Mouse (Mus musculus) stomach, embryonic 16.5 days (tissue): Measurements from ENCODE around the gene Hhip. TPM values are rescaled to one million over a fixed set of nuclear protein-coding genes. Genes with fewer than 3 reads are reported as not detected.
A peak's percentile ranks its signal among the peaks of the same experiment; 100 is the strongest.
"Not testable (repeated sequence)": the region's sequence is repeated elsewhere in the genome, so short reads cannot be mapped to it uniquely, and the experiment has no call there.

ENCODE experiments used
- ATAC-seq: fragments of 200-750 bp; cut with Nextera tagmentation; 2 replicates; pipeline ENCODE4 v1.8.0; 2017; ENCODE audit warnings: moderate number of reproducible peaks, moderate TSS enrichment; ENCODE audit not compliant: insufficient read depth, low FRiP score
- H3K27ac ChIP-seq: fragments of 300-500 bp; sonication (generic); 2 replicates; pipeline ENCODE4 v1.5.1; 2014; ENCODE audit warnings: low read length
- H3K27me3 ChIP-seq: fragments of 300-500 bp; sonication (generic); 2 replicates; pipeline ENCODE4 v1.6.1; 2014; ENCODE audit warnings: low read length, control low read depth, mixed read lengths; ENCODE audit not compliant: control insufficient read depth, insufficient read depth
- H3K36me3 ChIP-seq: fragments of 300-500 bp; sonication (generic); 2 replicates; pipeline ENCODE4 v1.6.1; 2014; ENCODE audit warnings: low read length; ENCODE audit not compliant: control insufficient read depth, insufficient read depth
- H3K4me1 ChIP-seq: fragments of 300-500 bp; sonication (generic); 2 replicates; pipeline ENCODE4 v1.6.1; 2014; ENCODE audit warnings: low read length, control low read depth, mixed read lengths; ENCODE audit not compliant: control insufficient read depth, insufficient read depth
- H3K4me2 ChIP-seq: fragments of 300-500 bp; sonication (generic); 2 replicates; pipeline ENCODE4 v1.6.1; 2014; ENCODE audit warnings: low read depth, low read length, mixed read lengths
- H3K4me3 ChIP-seq: fragments of 300-500 bp; sonication (generic); replicated peaks from 2 replicates; pipeline ENCODE4 v1.5.1; 2014; ENCODE audit warnings: mild to moderate bottlenecking, low read length
- H3K9ac ChIP-seq: fragments of 300-500 bp; sonication (generic); 2 replicates; pipeline ENCODE4 v1.6.1; 2014; ENCODE audit warnings: low read length
- H3K9me3 ChIP-seq: fragments of 300-500 bp; sonication (generic); replicated peaks from 2 replicates; pipeline ENCODE4 v1.6.1; 2016; ENCODE audit warnings: low read length, control low read depth; ENCODE audit not compliant: control insufficient read depth
- WGBS: fragments of 180-500 bp; shearing (Covaris S2); extraction: QIAGEN DNeasy Blood & Tissue Kit; methylation state at CpG from one replicate; pipeline ENCODE4 v1.1.7; 2014; 5-methylcytosine and 5-hydroxymethylcytosine counted together
- polyA plus RNA-seq: library from polyadenylated mRNA; unstranded; fragments of >200 nt; fragmentation: Nextera tagmentation; extraction: Ambion mirVana; gene quantifications from 2 replicates; pipeline ENCODE4 v1.2.1, GENCODE M21; 2015

Hhip gene
- polyA plus RNA-seq, 1 experiment from 2014 or later: 16.7 TPM

DNA sequence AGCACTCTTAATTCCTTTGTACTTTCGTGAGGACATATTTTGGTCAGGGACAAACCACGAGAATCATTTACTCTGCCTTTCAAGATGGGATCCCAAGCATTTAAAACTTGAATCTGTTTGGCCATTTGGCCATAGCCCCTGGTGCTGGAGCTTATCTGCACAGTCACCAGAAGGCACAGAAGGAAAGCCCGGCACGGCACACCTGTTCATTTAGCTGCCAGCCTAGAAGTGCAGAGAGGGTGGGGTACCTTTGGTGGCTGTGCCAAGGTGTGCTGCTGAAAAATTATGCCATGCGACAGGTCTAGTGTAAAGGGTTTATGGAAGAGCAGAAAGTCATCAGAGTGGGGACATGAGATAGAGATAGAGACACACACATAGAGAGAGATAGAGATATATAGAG, 53.4 kb downstream of the Hhip start:
- Histone ChIP-seq H3K4me3 (no peak overlapping the region), H3K4me1 (no peaks in the 10 kb centered on the region), H3K9ac (no peak overlapping the region), H3K27me3 (no peaks in the 10 kb centered on the region), H3K36me3 (no peaks in the 10 kb centered on the region), H3K9me3 (no peaks in the 10 kb centered on the region), H3K4me2 (no peak overlapping the region), H3K27ac (no peak overlapping the region)
- 78% methylated on average over 5 of the region's 5 CpGs for WGBS
- no peak for ATAC-seq

DNA sequence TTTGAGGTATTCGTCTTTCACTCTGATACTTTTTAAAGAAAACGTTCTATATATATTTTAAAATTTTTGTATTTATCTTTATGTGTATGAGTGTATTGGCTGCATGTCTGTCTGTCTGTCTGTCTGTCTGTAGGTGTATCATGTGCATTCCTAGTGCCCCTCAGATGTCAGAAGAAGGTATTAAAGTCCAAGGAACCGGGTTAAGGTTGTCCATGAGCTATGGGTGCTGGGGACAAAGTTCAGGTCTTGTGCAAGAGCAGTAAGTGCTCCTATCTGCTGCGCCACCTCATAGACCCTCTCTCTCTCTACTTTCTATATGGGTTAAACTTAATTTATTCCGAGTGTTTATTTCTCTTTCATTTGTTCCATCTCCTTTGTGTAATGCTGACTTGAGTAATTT, 55.5 kb downstream of the Hhip start:
- H3K4me2 ChIP-seq: no peak overlapping the region
- 86% methylated on average over 5 of the region's 5 CpGs for WGBS
- no peaks in the 10 kb centered on the region for H3K4me1 ChIP-seq
- H3K4me3 ChIP-seq: no peak overlapping the region
- no peak overlapping the region for H3K9ac ChIP-seq
- H3K36me3 ChIP-seq: no peaks in the 10 kb centered on the region
- no peaks in the 10 kb centered on the region for H3K9me3 ChIP-seq
- no peak for ATAC-seq
- no peaks in the 10 kb centered on the region for H3K27me3 ChIP-seq
- H3K27ac ChIP-seq: no peak overlapping the region

DNA sequence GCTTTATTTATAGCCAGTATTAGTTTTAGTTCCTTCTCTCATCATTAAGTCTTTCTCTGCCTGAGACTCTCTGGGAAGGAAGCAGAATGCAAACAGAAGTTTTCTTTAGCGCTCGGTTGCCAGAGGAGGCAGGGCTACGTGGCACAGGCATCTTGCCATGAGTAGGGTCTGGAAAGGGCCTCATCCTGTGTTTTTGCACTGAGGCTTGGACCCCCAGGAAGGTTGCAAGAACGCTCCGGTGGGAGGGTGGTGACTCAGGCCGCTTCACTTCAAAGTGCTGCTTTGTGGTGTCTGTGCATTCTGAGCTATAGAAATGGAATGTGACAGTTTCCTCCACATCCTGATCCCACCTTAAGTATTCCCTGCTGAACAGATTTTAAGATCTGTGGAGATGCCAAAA, 62.7 kb downstream of the Hhip start:
- H3K4me3 ChIP-seq: no peak overlapping the region
- 71% methylated on average over 6 of the region's 6 CpGs for WGBS
- no peak for ATAC-seq
- no peak overlapping the region for H3K9ac ChIP-seq
- no peaks in the 10 kb centered on the region for H3K4me1 ChIP-seq
- no peaks in the 10 kb centered on the region for H3K9me3 ChIP-seq
- H3K36me3 ChIP-seq: no peaks in the 10 kb centered on the region
- no peak overlapping the region for H3K4me2 ChIP-seq
- no peaks in the 10 kb centered on the region for H3K27me3 ChIP-seq
- H3K27ac ChIP-seq: no peak overlapping the region

DNA sequence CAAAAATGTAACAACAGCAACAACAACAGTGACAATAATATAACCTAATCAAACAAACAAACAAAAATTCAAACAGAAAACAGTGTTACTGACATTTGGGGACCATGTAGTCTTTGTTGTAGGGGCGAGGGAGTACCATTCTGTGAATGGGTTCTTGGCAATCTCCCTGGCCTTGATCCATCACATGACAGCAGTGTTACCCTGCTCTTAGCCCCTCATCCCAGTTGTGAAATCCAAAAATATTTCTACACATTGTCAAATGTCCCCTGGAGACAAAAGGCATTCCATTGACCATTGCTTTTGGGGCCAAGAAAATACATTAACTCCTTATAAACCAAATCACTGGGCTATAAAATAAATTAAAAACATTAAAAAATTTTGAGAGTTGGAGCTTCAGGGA, 64.3 kb downstream of the Hhip start:
- Histone ChIP-seq H3K9me3 (no peaks in the 10 kb centered on the region), H3K4me1 (no peaks in the 10 kb centered on the region), H3K4me3 (no peak overlapping the region), H3K4me2 (no peak overlapping the region), H3K9ac (no peak overlapping the region), H3K27me3 (no peaks in the 10 kb centered on the region), H3K27ac (no peak overlapping the region), H3K36me3 (no peaks in the 10 kb centered on the region)
- no peak for ATAC-seq
- WGBS: 86% methylated on average over 1 of the region's 1 CpGs

DNA sequence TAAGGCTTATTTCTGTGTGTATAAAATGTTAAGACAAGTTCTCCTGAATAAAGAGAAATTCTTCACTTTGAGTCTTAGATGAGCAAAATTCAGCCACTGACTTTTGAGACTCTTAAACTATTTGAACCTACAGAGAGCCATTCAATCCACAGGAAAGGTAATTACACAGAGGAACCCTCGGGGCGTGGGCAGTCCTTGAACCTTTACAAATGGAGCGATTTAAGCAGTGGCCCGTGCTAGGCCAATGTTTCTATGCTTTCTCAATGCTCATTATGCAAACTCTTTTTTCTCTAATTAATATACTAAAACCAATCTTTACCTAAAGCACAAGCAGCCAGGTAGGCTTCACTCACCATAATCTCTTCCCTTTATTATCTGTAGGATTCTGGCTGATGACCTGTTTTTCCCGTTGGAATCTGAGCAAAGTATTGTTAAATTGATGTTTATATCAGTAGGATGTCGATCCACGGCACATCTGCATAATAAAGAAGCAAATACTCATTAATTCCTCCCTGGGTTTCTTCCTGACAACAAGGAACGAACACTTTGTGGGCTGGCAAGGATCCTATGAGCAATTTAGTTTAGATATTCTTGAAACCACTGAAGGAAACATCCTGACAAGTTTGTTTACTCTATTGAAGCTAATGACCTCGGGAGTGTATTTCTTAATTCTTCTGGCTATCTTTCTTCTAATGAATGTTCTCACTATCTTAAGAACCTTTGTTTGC, 65.5 kb downstream of the Hhip start:
- Histone ChIP-seq H3K27me3 (no peaks in the 10 kb centered on the region), H3K4me3 (no peak overlapping the region), H3K9me3 (no peaks in the 10 kb centered on the region), H3K9ac (no peak overlapping the region), H3K36me3 (no peaks in the 10 kb centered on the region), H3K4me2 (no peak overlapping the region), H3K27ac (no peak overlapping the region), H3K4me1 (no peaks in the 10 kb centered on the region)
- ATAC-seq: no peak
- WGBS: 52% methylated on average over 9 of the region's 9 CpGs

DNA sequence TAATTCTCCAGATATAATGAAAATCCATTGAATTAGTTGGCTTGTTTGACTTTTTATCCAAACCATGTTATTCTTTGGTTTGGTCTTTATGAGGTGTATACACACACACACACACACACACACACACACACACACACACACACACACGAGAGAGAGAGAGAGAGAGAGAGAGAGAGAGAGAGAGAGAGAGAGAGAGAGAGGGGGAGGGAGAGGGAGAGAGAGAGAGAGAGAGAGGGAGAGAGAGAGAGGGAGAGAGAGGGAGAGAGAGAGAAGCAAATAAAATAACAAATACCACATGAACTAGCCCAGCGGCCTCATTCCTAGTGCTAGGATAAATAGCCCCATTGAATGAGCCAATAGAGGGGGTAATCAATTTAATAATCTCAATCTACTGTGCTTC, 66.4 kb downstream of the Hhip start:
- H3K4me1 ChIP-seq, H3K9me3 ChIP-seq, H3K27ac ChIP-seq, H3K4me3 ChIP-seq, ATAC-seq, H3K4me2 ChIP-seq, H3K36me3 ChIP-seq, H3K9ac ChIP-seq, H3K27me3 ChIP-seq: not testable (repeated sequence)
- WGBS: 88% methylated on average over 1 of the region's 2 CpGs

DNA sequence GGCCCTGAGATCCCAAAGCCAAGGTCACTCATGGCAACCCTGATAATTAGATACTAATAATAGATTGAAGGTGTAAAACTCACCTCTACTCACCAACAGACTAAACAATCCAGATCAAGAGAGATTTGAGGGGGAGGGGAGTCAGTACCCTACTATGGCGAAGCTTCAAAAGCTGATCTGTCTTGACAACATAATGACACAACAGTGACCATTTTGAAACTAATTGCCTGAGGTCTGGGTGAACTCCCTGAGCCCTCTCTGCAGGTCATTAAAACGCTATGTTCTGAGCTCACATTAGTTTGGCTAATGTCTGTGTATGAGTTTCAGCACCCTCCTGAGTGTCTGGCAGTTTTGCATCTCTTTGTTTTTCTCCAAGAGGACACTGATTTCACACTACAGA, 72.9 kb downstream of the Hhip start:
- Histone ChIP-seq H3K4me3 (no peak overlapping the region), H3K36me3 (no peaks in the 10 kb centered on the region), H3K4me2 (no peak overlapping the region), H3K9me3 (no peaks in the 10 kb centered on the region), H3K4me1 (0 out of 2 replicates have a peak, but pooled peaks cover 6% of the 10 kb centered on the region), H3K27me3 (no peaks in the 10 kb centered on the region), H3K9ac (no peak overlapping the region), H3K27ac (no peak overlapping the region)
- no peak for ATAC-seq
- WGBS: 62% methylated on average over 2 of the region's 2 CpGs

DNA sequence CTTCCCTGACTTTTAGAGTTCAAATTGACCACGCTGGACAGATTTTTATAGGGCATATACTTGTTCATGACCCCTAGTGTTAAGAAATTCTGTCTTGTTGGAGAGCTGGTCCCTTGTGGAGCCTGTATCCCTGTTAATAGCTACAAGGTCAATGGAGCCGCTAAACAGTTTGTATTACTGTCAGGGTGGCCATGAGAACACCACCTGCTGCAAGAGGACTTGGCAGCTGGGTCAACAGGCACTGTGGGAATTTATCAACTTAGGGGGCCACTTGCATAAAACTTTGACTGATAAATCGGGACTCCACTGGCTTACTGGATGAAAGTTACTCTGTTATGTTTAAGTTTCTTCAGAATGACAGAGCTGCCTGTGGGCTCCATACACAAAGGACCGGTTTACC, 75.7 kb downstream of the Hhip start:
- Histone ChIP-seq H3K9ac (no peak overlapping the region), H3K4me1 (0 out of 2 replicates have a peak, but pooled peaks cover 6% of the 10 kb centered on the region), H3K27ac (no peak overlapping the region), H3K4me3 (no peak overlapping the region), H3K9me3 (no peaks in the 10 kb centered on the region), H3K4me2 (no peak overlapping the region), H3K36me3 (no peaks in the 10 kb centered on the region), H3K27me3 (no peaks in the 10 kb centered on the region)
- WGBS: 24% methylated on average over 4 of the region's 4 CpGs
- ATAC-seq: peak; percentile 68

DNA sequence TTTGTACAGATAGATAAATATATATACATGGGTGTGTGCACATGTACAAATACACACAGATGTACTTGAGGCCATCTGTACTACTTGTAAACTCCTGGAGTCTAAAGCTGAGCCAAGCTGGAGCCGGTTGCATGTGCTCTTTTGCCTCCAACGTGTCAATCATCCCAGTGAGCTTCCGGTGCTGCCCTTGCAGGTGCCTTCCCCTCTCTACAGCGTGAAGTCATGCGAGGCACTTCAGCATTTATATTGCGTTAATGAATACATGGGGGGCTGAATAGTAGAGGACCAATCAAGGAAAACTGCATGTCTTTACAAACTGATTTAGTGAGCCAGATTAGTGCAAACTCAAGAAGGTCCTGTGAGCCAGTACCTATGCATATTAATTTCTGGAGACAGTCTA, 91.6 kb downstream of the Hhip start:
- WGBS: 66% methylated on average over 6 of the region's 6 CpGs
- H3K27ac ChIP-seq: no peak overlapping the region
- no peaks in the 10 kb centered on the region for H3K36me3 ChIP-seq
- no peaks in the 10 kb centered on the region for H3K9me3 ChIP-seq
- no peaks in the 10 kb centered on the region for H3K4me1 ChIP-seq
- no peaks in the 10 kb centered on the region for H3K27me3 ChIP-seq
- no peak overlapping the region for H3K4me2 ChIP-seq
- no peak overlapping the region for H3K4me3 ChIP-seq
- H3K9ac ChIP-seq: no peak overlapping the region
- no peak for ATAC-seq
